Mouse (Mus musculus): ENCODE results near the gene Cenpe. TPM values are rescaled to one million over a fixed set of nuclear protein-coding genes. Genes with fewer than 3 reads are reported as not detected.
"Not testable (repeated sequence)": the region's sequence is repeated elsewhere in the genome, so short reads cannot be mapped to it uniquely, and the experiment has no call there.

The Cenpe gene
- 13.2 and 13.3 TPM in 2 replicates for polyA plus RNA-seq (2015; fragmentation: Nextera tagmentation; extraction: Ambion mirVana)

- H3K9me3 ChIP-seq (replicated peaks; ENCODE audit: low read length): no peaks in the 10 kb centered on the region
- H3K36me3 ChIP-seq (ENCODE audit: insufficient read depth, low read length): peaks cover 6% of the 10 kb centered on the region; the same call in 1 of the 2 replicates
- H3K4me2 ChIP-seq (ENCODE audit: low read length): peak within 1 kb of the TSS; percentile 65
- ATAC-seq (replicated peaks; ENCODE audit: low FRiP score, low read depth) (peak; percentile 96), DNase-seq (ENCODE audit: low spot score) (peak; percentile 96)
- H3K27ac ChIP-seq: peak within 1 kb of the TSS; percentile 69
- H3K27me3 ChIP-seq (ENCODE audit: insufficient read depth, low read length): no peaks in the 10 kb centered on the region
- peak within 1 kb of the TSS; percentile 81 for H3K4me3 ChIP-seq (replicated peaks; ENCODE audit: low read depth, low read length)
- TF ChIP-seq CTCF (IDR thresholded peaks at IDR 0.05; ENCODE audit: low read depth): 0 out of 2 replicates have a peak, but pooled peaks have one; percentile 14
- 0 out of 2 replicates have a peak, but pooled peaks cover 3% of the 10 kb centered on the region for H3K4me1 ChIP-seq (replicated peaks; ENCODE audit: insufficient read depth, low read length)
- WGBS: 1% methylated on average over 29 of the region's 29 CpGs
- H3K9ac ChIP-seq (ENCODE audit: low read depth, low read length): peak within 1 kb of the TSS; percentile 64
Observed at GRCm38 (mm10) chr3:135211805-135212657, at the start of gene Cenpe. TSS of gene Cenpe (plus strand) at chr3:135212537.

DNA sequence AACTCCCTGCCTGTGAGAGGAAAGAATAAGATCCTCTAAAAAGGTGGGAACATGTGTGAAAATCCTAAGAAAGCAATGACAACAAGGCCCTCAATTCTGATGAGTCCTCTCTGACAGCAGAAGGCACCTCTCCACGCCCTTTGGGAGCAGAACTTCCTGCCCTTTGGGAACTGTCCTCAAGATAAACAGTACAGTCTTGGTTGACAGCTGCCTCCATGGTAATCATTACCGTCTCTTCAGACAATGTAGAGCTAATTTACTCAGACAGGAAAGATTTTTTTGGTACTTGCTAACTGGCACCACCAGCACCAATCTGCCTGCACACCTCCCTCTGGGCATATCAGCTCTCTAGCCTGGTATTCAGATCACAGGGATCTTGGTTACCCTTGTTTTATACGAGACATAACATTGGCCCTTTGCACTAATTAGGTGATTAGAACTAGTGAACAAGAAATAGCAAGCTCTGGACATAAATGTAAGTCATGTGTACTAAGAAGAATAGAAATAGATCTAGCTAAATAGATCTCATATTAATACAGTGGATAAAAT, 40.4 kb upstream of the Cenpe start:
- DNase-seq (ENCODE audit: low spot score): no peak
- no peaks in the 10 kb centered on the region for H3K4me1 ChIP-seq (replicated peaks; ENCODE audit: insufficient read depth, low read length)

DNA sequence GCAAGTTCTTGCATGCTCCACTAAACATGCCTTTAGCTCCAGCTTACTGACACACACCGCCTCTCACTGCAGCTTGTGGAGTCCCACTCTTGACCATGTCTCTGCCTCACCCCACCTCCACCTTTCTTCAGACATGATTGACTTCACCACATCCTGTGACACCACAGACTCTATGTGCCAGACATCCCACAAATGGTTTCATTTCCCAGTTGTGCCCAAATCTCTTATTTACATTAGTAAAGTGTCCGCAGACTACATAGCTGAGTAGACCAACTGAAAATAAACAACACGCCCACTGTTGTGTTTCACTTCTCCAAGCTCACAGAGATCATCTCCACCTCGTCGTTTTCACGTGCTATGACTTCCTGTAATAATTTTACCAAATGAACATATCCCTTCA, 20.5 kb upstream of the Cenpe start:
- Histone ChIP-seq H3K9me3 (replicated peaks; ENCODE audit: low read length) (no peaks in the 10 kb centered on the region), H3K4me2 (ENCODE audit: low read length) (no peak overlapping the region), H3K9ac (ENCODE audit: low read depth, low read length) (no peak overlapping the region), H3K36me3 (ENCODE audit: insufficient read depth, low read length) (no peaks in the 10 kb centered on the region), H3K27me3 (ENCODE audit: insufficient read depth, low read length) (no peaks in the 10 kb centered on the region), H3K4me1 (replicated peaks; ENCODE audit: insufficient read depth, low read length) (no peaks in the 10 kb centered on the region), H3K27ac (no peak overlapping the region), H3K4me3 (replicated peaks; ENCODE audit: low read depth, low read length) (no peak overlapping the region)
- no peak for ATAC-seq (replicated peaks; ENCODE audit: low FRiP score, low read depth)
- no peak for TF ChIP-seq CTCF (IDR thresholded peaks at IDR 0.05; ENCODE audit: low read depth)
- DNase-seq (ENCODE audit: low spot score): no peak
- 65% methylated on average over 6 of the region's 6 CpGs for WGBS

More for the DNA sequence above, 40.4 kb upstream of the Cenpe start:
- no peak overlapping the region for H3K9ac ChIP-seq (ENCODE audit: low read depth, low read length)
- no peak overlapping the region for H3K27ac ChIP-seq
- 63% methylated on average over 3 of the region's 3 CpGs for WGBS
- H3K36me3 ChIP-seq (ENCODE audit: insufficient read depth, low read length): no peaks in the 10 kb centered on the region
- ATAC-seq (replicated peaks; ENCODE audit: low FRiP score, low read depth): no peak
- no peaks in the 10 kb centered on the region for H3K27me3 ChIP-seq (ENCODE audit: insufficient read depth, low read length)
- H3K4me2 ChIP-seq (ENCODE audit: low read length): no peak overlapping the region
- H3K9me3 ChIP-seq (replicated peaks; ENCODE audit: low read length): no peaks in the 10 kb centered on the region
- H3K4me3 ChIP-seq (replicated peaks; ENCODE audit: low read depth, low read length): no peak overlapping the region
- TF ChIP-seq CTCF (IDR thresholded peaks at IDR 0.05; ENCODE audit: low read depth): no peak

GRCm38 (mm10) chr3:135198051-135198450, 14.3 kb upstream of the Cenpe start:
- 68% methylated on average over 2 of the region's 2 CpGs for WGBS
- not testable (repeated sequence) for H3K9me3 ChIP-seq (replicated peaks; ENCODE audit: low read length)

DNA sequence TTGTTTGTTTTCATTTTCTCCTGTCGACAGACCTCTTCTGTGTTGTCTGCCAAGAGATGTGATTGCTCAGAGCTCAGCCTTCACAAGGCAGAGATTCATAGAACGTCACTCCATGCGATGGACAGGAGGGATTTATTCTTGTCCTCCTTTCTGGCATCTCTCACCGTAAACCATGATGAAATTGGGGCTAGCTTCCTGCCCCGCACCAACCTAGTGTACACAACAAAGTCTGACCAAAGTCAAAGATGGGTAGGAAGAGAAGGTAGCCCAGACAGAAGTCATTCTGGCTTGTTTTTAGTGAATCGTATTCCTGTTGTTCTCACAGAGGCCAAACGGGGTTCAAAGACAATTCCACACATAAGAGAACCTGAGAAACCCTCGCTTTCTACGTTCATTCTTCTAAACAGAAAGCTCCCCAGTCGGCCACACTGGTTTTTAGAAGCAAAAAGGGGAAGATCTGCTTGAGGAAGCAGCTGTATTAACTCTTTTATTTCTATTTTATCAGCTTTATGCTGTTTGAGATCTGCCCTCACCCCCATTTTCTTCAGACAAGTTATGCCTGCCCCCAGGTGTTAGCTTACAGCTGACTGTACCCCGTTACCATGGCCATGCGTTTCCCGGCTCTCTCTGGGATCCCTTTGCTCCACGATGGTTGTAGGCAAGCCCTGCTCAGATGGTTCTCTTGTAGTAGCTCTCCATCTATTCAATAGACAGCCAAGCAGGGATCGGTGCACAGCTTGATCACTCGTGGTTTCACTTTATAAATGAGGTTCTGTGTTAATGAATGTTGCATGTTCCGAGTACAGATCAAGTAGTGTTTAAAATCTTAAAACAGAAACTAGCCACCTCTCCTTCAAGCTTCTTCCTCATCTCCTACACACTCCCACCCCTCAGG, 11.7 kb upstream of the Cenpe start:
- 82% methylated on average over 17 of the region's 17 CpGs for WGBS
- Histone ChIP-seq H3K9me3 (replicated peaks; ENCODE audit: low read length) (no peaks in the 10 kb centered on the region), H3K27me3 (ENCODE audit: insufficient read depth, low read length) (no peaks in the 10 kb centered on the region), H3K4me1 (replicated peaks; ENCODE audit: insufficient read depth, low read length) (no peaks in the 10 kb centered on the region), H3K27ac (no peak overlapping the region), H3K4me3 (replicated peaks; ENCODE audit: low read depth, low read length) (no peak overlapping the region), H3K4me2 (ENCODE audit: low read length) (no peak overlapping the region), H3K9ac (ENCODE audit: low read depth, low read length) (no peak overlapping the region), H3K36me3 (ENCODE audit: insufficient read depth, low read length) (no peaks in the 10 kb centered on the region)
- DNase-seq (ENCODE audit: low spot score) (no peak), ATAC-seq (replicated peaks; ENCODE audit: low FRiP score, low read depth) (no peak)
- TF ChIP-seq CTCF (IDR thresholded peaks at IDR 0.05; ENCODE audit: low read depth): no peak

More at GRCm38 (mm10) chr3:135198051-135198450, 14.3 kb upstream of the Cenpe start:
- DNase-seq (ENCODE audit: low spot score); H3K4me3 ChIP-seq (replicated peaks; ENCODE audit: low read depth, low read length); H3K4me2 ChIP-seq (ENCODE audit: low read length); H3K4me1 ChIP-seq (replicated peaks; ENCODE audit: insufficient read depth, low read length); H3K36me3 ChIP-seq (ENCODE audit: insufficient read depth, low read length); H3K27ac ChIP-seq; ATAC-seq (replicated peaks; ENCODE audit: low FRiP score, low read depth); H3K9ac ChIP-seq (ENCODE audit: low read depth, low read length); H3K27me3 ChIP-seq (ENCODE audit: insufficient read depth, low read length): not testable (repeated sequence)

DNA sequence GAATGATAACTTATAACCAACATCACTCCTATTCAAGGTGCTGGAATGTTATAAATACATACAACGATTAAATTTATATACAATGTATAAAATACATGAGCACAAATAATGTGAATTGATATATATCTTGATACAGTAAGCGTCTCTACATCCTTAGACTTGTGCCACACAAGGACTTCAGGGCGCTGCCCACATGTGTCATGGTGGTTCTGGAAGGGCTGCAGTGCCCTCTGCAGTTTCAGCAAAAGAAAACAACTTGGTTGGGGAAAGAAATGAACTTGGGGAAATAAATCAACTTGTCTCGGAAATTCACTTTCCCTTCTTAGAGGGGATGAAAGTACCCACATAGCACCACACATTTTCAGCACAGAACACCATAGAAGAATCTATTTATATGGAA, 5.7 kb upstream of the Cenpe start:
- H3K4me3 ChIP-seq (replicated peaks; ENCODE audit: low read depth, low read length): no peak overlapping the region
- no peaks in the 10 kb centered on the region for H3K36me3 ChIP-seq (ENCODE audit: insufficient read depth, low read length)
- H3K4me1 ChIP-seq (replicated peaks; ENCODE audit: insufficient read depth, low read length): 0 out of 2 replicates have a peak, but pooled peaks cover under 1% of the 10 kb centered on the region
- TF ChIP-seq CTCF (IDR thresholded peaks at IDR 0.05; ENCODE audit: low read depth): peak; percentile 80
- ATAC-seq (replicated peaks; ENCODE audit: low FRiP score, low read depth) (0 out of 2 replicates have a peak, but pooled peaks have one; percentile 66), DNase-seq (ENCODE audit: low spot score) (peak; percentile 75)
- H3K27me3 ChIP-seq (ENCODE audit: insufficient read depth, low read length): no peaks in the 10 kb centered on the region
- H3K9me3 ChIP-seq (replicated peaks; ENCODE audit: low read length): no peaks in the 10 kb centered on the region
- H3K9ac ChIP-seq (ENCODE audit: low read depth, low read length): no peak overlapping the region
- WGBS: 31% methylated on average over 4 of the region's 4 CpGs
- H3K27ac ChIP-seq: no peak overlapping the region
- H3K4me2 ChIP-seq (ENCODE audit: low read length): no peak overlapping the region
